Mouse (Mus musculus) G1E (cell line): ENCODE data around the gene Lpcat4.

Experiments used
- CTCF ChIP-seq: IDR thresholded peaks from 2 replicates; pipeline ENCODE4 v1.5.1; 2012; ENCODE audit warnings: low read depth, low read length, inconsistent platforms, mixed read lengths
- TAL1 ChIP-seq: conservative IDR thresholded peaks from 2 replicates; pipeline ENCODE4 v1.6.1; 2012; ENCODE audit warnings: low read depth, low read length, inconsistent platforms, mixed read lengths

DNA sequence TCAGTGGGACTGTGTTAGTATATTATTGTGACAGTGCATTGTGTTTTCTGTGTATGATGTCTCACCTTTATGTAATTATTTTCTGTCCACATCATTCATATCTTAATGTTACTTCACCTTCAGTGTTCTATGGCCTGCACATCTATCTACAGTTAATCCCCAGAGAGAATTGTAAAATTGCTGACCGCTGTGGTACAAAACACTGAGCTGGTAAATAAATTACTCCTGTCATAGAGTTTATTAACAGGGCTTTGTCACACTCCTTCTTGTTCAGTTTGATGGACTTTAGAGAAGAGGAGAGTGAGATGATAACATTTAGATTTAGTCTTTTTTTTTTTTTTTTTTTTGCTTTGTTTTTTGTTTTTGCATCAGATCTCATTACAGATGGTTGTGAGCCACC lies 43.6 kb downstream of the Lpcat4 start:
- no peak for TF ChIP-seq TAL1
- TF ChIP-seq CTCF, result no peak
